In the genomic region with DNA sequence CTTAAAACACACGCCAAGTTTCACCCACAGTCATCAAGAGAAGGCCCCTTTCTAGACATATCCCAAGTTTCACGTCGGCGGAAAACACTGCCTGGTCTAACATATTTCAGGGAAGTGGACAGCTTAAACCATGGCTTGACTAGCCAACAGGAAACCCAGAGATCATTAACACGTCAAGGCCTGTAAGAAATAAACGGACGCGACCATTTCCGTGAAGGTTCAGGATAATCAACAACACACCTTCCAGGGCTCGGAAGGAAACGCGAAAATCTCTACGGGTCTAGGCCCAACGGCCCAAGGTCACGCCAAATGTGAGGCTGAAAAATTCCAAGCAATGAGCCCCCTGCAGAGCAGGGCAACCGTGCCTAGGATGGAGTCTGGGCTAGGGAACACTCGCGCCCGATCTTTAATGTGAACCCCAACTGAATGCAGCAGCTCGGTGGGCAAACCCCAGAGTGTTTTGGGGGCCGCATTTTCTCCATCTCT, we compare ENCODE assay signal across 8 mouse cellular contexts. TPM values are rescaled to one million over a fixed set of nuclear protein-coding genes. Genes with fewer than 3 reads are reported as not detected.
DNase-seq lines count a peak whose midpoint lies in the region; ATAC-seq and TF ChIP-seq lines count a peak whose summit lies in the region.

No protein-coding gene starts in this region.

- H3K4me1 ChIP-seq in hindbrain, postnatal 0 days (ENCODE audit: insufficient read depth, low read length): peaks cover 9% of the 10 kb centered on the region
- peaks cover 20% of the 10 kb centered on the region for H3K4me1 ChIP-seq in limb, embryonic 13.5 days
- peaks cover 26% of the 10 kb centered on the region for H3K4me1 ChIP-seq in midbrain, embryonic 16.5 days (ENCODE audit: control insufficient read depth, insufficient read depth, low read length)

- no peak for TF ChIP-seq CTCF in hindbrain, postnatal 0 days (IDR thresholded peaks at IDR 0.05; ENCODE audit: low read depth)

- H3K27me3 ChIP-seq in hindbrain, postnatal 0 days (ENCODE audit: insufficient read depth, low read length): no peaks in the 10 kb centered on the region
- no peaks in the 10 kb centered on the region for H3K27me3 ChIP-seq in limb, embryonic 13.5 days
- no peaks in the 10 kb centered on the region for H3K27me3 ChIP-seq in midbrain, embryonic 16.5 days (ENCODE audit: control insufficient read depth, insufficient read depth, low read depth, low read length)

- under 1% methylated on average over 21 of the region's 21 CpGs for WGBS in hindbrain, postnatal 0 days
- WGBS in limb, embryonic 13.5 days: under 1% methylated on average over 21 of the region's 21 CpGs
- under 1% methylated on average over 21 of the region's 21 CpGs for WGBS in midbrain, embryonic 16.5 days

- no peaks in the 10 kb centered on the region for H3K9me3 ChIP-seq in hindbrain, postnatal 0 days (ENCODE audit: low read length)
- no peaks in the 10 kb centered on the region for H3K9me3 ChIP-seq in limb, embryonic 13.5 days
- no peaks in the 10 kb centered on the region for H3K9me3 ChIP-seq in midbrain, embryonic 16.5 days (replicated peaks; ENCODE audit: control insufficient read depth, low read length, poor library complexity, severe bottlenecking)

- H3K27ac ChIP-seq in hindbrain, postnatal 0 days: peak overlapping the region; percentile 100
- peak overlapping the region; percentile 100 for H3K27ac ChIP-seq in limb, embryonic 13.5 days
- H3K27ac ChIP-seq in midbrain, embryonic 16.5 days (ENCODE audit: low read length): peak overlapping the region; percentile 100

- H3K4me3 ChIP-seq in hindbrain, postnatal 0 days (ENCODE audit: low read length): peak overlapping the region; percentile 81
- H3K4me3 ChIP-seq in limb, embryonic 13.5 days: peak overlapping the region; percentile 76
- H3K4me3 ChIP-seq in midbrain, embryonic 16.5 days (ENCODE audit: low read depth, low read length): peak overlapping the region; percentile 62

- peak overlapping the region; percentile 98 for H3K9ac ChIP-seq in hindbrain, postnatal 0 days (replicated peaks; ENCODE audit: low read length)
- peak overlapping the region; percentile 98 for H3K9ac ChIP-seq in limb, embryonic 13.5 days
- peak overlapping the region; percentile 98 for H3K9ac ChIP-seq in midbrain, embryonic 16.5 days (ENCODE audit: low read depth, low read length)

- DNase-seq in right cerebral cortex, adult 18-20 months: peak; percentile 39
- DNase-seq in right cerebral cortex, postnatal 25 days: no peak
- DNase-seq in cerebellum, adult 9-10 months: peak; percentile 73
- DNase-seq in gastrocnemius, adult 18-20 months (ENCODE audit: low spot score): peak; percentile 37
- DNase-seq in hindbrain, postnatal 0 days (ENCODE audit: low spot score): peak; percentile 62
- DNase-seq in testis, postnatal 10 days (ENCODE audit: low spot score): peak; percentile 60

- ATAC-seq in hindbrain, postnatal 0 days: 0 out of 2 replicates have a peak, but pooled peaks have one; percentile 0
- no peak for ATAC-seq in limb, embryonic 13.5 days (ENCODE audit: low FRiP score, low read depth)
- ATAC-seq in midbrain, embryonic 16.5 days: no peak

- H3K4me2 ChIP-seq in hindbrain, postnatal 0 days (ENCODE audit: low read depth, low read length): peak overlapping the region; percentile 62
- H3K4me2 ChIP-seq in limb, embryonic 13.5 days (replicated peaks): peak overlapping the region; percentile 65
- peak overlapping the region; percentile 72 for H3K4me2 ChIP-seq in midbrain, embryonic 16.5 days (ENCODE audit: low read length)

- no peaks in the 10 kb centered on the region for H3K36me3 ChIP-seq in hindbrain, postnatal 0 days (ENCODE audit: insufficient read depth, low read length)
- H3K36me3 ChIP-seq in limb, embryonic 13.5 days: no peaks in the 10 kb centered on the region; the same call in 1 of the 2 replicates
- H3K36me3 ChIP-seq in midbrain, embryonic 16.5 days (ENCODE audit: control insufficient read depth, insufficient read depth, low read length): no peaks in the 10 kb centered on the region

RNA-seq across cellular contexts. Expression of gene Rprd2, which starts 0.6 kb away (rescaled TPM):
- total RNA-seq in gastrocnemius, adult 18-20 months (2021): 10 to 100 TPM; 33.2 to 37.4 TPM
- total RNA-seq in hindbrain, postnatal 0 days (2014; rRNA removed): 22.7 and 24.3 TPM in 2 replicates
- 20.3 and 21.2 TPM in 2 replicates for polyA plus RNA-seq in hindbrain, postnatal 0 days (2015; fragmentation: Nextera tagmentation; extraction: Ambion mirVana)
- polyA plus RNA-seq in limb, embryonic 13.5 days (2015; fragmentation: Nextera tagmentation; extraction: Ambion mirVana): 22.3 and 24.5 TPM in 2 replicates
- 21.0 and 24.6 TPM in 2 replicates for polyA plus RNA-seq in midbrain, embryonic 16.5 days (2015; fragmentation: Nextera tagmentation; extraction: Ambion mirVana)

RNA-seq across cellular contexts. Expression of gene Prpf3, which starts 37.6 kb away (rescaled TPM):
- 10 to 100 TPM; 16.6 to 16.9 TPM for total RNA-seq in gastrocnemius, adult 18-20 months (2021)
- total RNA-seq in hindbrain, postnatal 0 days (2014; rRNA removed): 2.6 and 7.7 TPM in 2 replicates
- polyA plus RNA-seq in hindbrain, postnatal 0 days (2015; fragmentation: Nextera tagmentation; extraction: Ambion mirVana): 22.6 and 23.0 TPM in 2 replicates
- polyA plus RNA-seq in limb, embryonic 13.5 days (2015; fragmentation: Nextera tagmentation; extraction: Ambion mirVana): 52.3 and 62.3 TPM in 2 replicates
- polyA plus RNA-seq in midbrain, embryonic 16.5 days (2015; fragmentation: Nextera tagmentation; extraction: Ambion mirVana): 33.0 and 35.4 TPM in 2 replicates

RNA-seq across cellular contexts. Expression of gene Mrps21, which starts 53.2 kb away (rescaled TPM):
- total RNA-seq in gastrocnemius, adult 18-20 months (2021): 100 to 1,000 TPM; 317 to 349 TPM
- total RNA-seq in hindbrain, postnatal 0 days (2014; rRNA removed): 128 and 145 TPM in 2 replicates
- 271 and 273 TPM in 2 replicates for polyA plus RNA-seq in hindbrain, postnatal 0 days (2015; fragmentation: Nextera tagmentation; extraction: Ambion mirVana)
- 311 and 318 TPM in 2 replicates for polyA plus RNA-seq in limb, embryonic 13.5 days (2015; fragmentation: Nextera tagmentation; extraction: Ambion mirVana)
- 247 and 260 TPM in 2 replicates for polyA plus RNA-seq in midbrain, embryonic 16.5 days (2015; fragmentation: Nextera tagmentation; extraction: Ambion mirVana)

RNA-seq across cellular contexts. Expression of gene Tars2, which starts 58.1 kb away (rescaled TPM):
- 10 to 100 TPM; 25.7 to 26.7 TPM for total RNA-seq in gastrocnemius, adult 18-20 months (2021)
- total RNA-seq in hindbrain, postnatal 0 days (2014; rRNA removed): 32.8 and 40.3 TPM in 2 replicates
- polyA plus RNA-seq in hindbrain, postnatal 0 days (2015; fragmentation: Nextera tagmentation; extraction: Ambion mirVana): 39.5 and 40.9 TPM in 2 replicates
- 47.6 and 47.8 TPM in 2 replicates for polyA plus RNA-seq in limb, embryonic 13.5 days (2015; fragmentation: Nextera tagmentation; extraction: Ambion mirVana)
- polyA plus RNA-seq in midbrain, embryonic 16.5 days (2015; fragmentation: Nextera tagmentation; extraction: Ambion mirVana): 46.2 and 54.1 TPM in 2 replicates
